Mouse (Mus musculus) hindbrain, embryonic 11.5 days (tissue): Measurements from ENCODE around the gene Far1. TPM values are rescaled to one million over a fixed set of nuclear protein-coding genes. Genes with fewer than 3 reads are reported as not detected.

ENCODE experiments used
- ATAC-seq: fragments of 200-750 bp; cut with Nextera tagmentation; 2 replicates; pipeline ENCODE4 v1.8.0; 2017; ENCODE audit warnings: mild to moderate bottlenecking, moderate TSS enrichment, moderate library complexity; ENCODE audit not compliant: low FRiP score
- DNase-seq: peaks from one replicate; pipeline ENCODE4 v3.0.0-alpha.2; 2015; ENCODE audit warnings: low spot score
- H3K27ac ChIP-seq: fragments of 300-500 bp; sonication (generic); 2 replicates; pipeline ENCODE4 v1.5.1; 2014; ENCODE audit warnings: mild to moderate bottlenecking, low read depth, low read length
- H3K27me3 ChIP-seq: fragments of 300-500 bp; sonication (generic); 2 replicates; pipeline ENCODE4 v1.6.1; 2014; ENCODE audit warnings: mild to moderate bottlenecking, low read length, moderate library complexity, mixed read lengths; ENCODE audit not compliant: control insufficient read depth, insufficient read depth
- H3K36me3 ChIP-seq: fragments of 300-500 bp; sonication (generic); 2 replicates; pipeline ENCODE4 v1.6.1; 2014; ENCODE audit warnings: mild to moderate bottlenecking, low read length, moderate library complexity, mixed read lengths; ENCODE audit not compliant: control insufficient read depth, insufficient read depth
- H3K4me1 ChIP-seq: fragments of 300-500 bp; sonication (generic); replicated peaks from 2 replicates; pipeline ENCODE4 v1.6.1; 2014; ENCODE audit warnings: low read length, mixed read lengths; ENCODE audit not compliant: control insufficient read depth, insufficient read depth
- H3K4me2 ChIP-seq: fragments of 300-500 bp; sonication (generic); replicated peaks from 2 replicates; pipeline ENCODE4 v1.6.1; 2014; ENCODE audit warnings: mild to moderate bottlenecking, low read depth, low read length
- H3K4me3 ChIP-seq: fragments of 300-500 bp; sonication (generic); 2 replicates; pipeline ENCODE4 v1.5.1; 2014; ENCODE audit warnings: low read depth, low read length
- H3K9ac ChIP-seq: fragments of 300-500 bp; sonication (generic); 2 replicates; pipeline ENCODE4 v1.6.1; 2014; ENCODE audit warnings: low read depth, low read length
- H3K9me3 ChIP-seq: fragments of 300-500 bp; sonication (generic); 2 replicates; pipeline ENCODE4 v1.6.1; 2016; ENCODE audit warnings: low read length; ENCODE audit not compliant: control insufficient read depth
- WGBS: fragments of 180-500 bp; shearing (Covaris S2); extraction: QIAGEN DNeasy Blood & Tissue Kit; methylation state at CpG from one replicate; pipeline ENCODE4 v1.1.7; 2014; 5-methylcytosine and 5-hydroxymethylcytosine counted together
- polyA plus RNA-seq: library from polyadenylated mRNA; unstranded; fragments of >200 nt; fragmentation: Nextera tagmentation; extraction: Ambion mirVana; gene quantifications from 2 replicates; pipeline ENCODE4 v1.2.1, GENCODE M21; 2014

The Far1 gene
- polyA plus RNA-seq, 1 experiment from 2014 or later: 89.3 TPM

DNA sequence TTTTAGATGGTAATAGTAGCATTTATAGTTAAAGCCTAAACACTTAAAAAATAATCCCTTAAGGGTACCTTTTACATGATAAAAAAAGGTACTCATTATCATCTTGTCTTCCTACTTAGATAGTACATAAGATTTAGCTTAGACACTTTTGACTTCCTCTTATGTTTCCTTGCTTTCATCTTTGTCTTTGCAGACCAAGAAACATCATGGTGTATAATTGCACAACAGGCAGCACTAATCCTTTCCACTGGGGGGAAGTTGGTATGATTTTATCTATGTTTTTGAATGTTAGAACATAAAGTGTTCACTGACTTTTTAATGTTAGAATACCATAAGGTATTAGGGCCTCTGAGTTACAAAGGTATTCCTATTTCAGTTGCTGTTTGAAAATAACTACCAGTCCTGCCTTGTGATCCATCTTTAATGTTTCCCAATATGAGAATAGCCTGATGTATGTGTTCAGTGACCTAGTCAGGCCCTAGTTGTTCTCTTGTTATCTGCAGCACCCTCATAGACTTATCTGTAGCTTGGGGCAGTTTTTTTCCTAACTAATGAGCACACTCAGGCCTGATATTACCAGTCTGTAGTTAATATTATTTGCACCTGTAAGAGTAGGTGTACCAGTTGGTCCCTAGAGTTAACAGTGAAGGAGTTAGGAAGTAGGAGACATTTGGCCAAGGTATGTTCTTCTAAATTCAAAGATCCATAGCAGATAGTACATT, 38.3 kb downstream of the Far1 start:
- ATAC-seq: no peak
- H3K4me3 ChIP-seq: no peak overlapping the region
- no peak overlapping the region for H3K9ac ChIP-seq
- no peaks in the 10 kb centered on the region for H3K36me3 ChIP-seq
- DNase-seq: no peak
- no peak overlapping the region for H3K27ac ChIP-seq
- H3K4me1 ChIP-seq: no peaks in the 10 kb centered on the region
- H3K27me3 ChIP-seq: no peaks in the 10 kb centered on the region
- no peak overlapping the region for H3K4me2 ChIP-seq
- H3K9me3 ChIP-seq: no peaks in the 10 kb centered on the region

DNA sequence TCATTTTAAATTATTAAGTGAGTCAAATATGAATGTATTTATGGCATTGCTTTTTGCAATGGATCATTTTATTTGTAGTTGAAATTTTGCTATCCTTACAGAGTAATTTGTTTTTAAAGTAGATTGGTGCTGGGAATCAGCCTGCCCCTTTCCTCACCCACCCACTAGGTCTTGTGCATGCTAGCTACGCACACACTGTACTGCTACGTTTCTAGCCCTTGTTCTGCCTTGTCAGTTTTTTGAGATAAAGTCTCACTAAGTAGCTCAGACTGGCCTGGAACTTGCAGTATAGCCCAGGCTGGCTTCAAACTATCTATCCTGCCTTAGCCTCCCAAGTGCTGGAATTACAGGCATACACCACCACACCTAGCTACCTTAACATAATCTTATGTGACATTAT, 38.9 kb downstream of the Far1 start:
- no peak overlapping the region for H3K27ac ChIP-seq
- no peak overlapping the region for H3K4me2 ChIP-seq
- no peak overlapping the region for H3K9ac ChIP-seq
- no peaks in the 10 kb centered on the region for H3K27me3 ChIP-seq
- H3K36me3 ChIP-seq: no peaks in the 10 kb centered on the region
- 87% methylated on average over 2 of the region's 2 CpGs for WGBS
- ATAC-seq (no peak), DNase-seq (no peak)
- H3K4me3 ChIP-seq: no peak overlapping the region
- H3K4me1 ChIP-seq: no peaks in the 10 kb centered on the region
- no peaks in the 10 kb centered on the region for H3K9me3 ChIP-seq

- Histone ChIP-seq H3K9ac (no peak overlapping the region), H3K27me3 (no peaks in the 10 kb centered on the region), H3K27ac (no peak overlapping the region), H3K4me3 (no peak overlapping the region), H3K4me1 (no peaks in the 10 kb centered on the region), H3K36me3 (no peaks in the 10 kb centered on the region), H3K4me2 (no peak overlapping the region), H3K9me3 (no peaks in the 10 kb centered on the region)
- 89% methylated on average over 1 of the region's 1 CpGs for WGBS
- ATAC-seq (no peak), DNase-seq (no peak)
These were observed 42.5 kb downstream of the Far1 start for GRCm38 (mm10) chr7:113556138-113556537.

- no peaks in the 10 kb centered on the region for H3K27me3 ChIP-seq
These were observed 53.3 kb downstream of the Far1 start for GRCm38 (mm10) chr7:113566892-113567291.

GRCm38 (mm10) chr7:113571121-113571520, 57.5 kb downstream of the Far1 start:
- no peaks in the 10 kb centered on the region for H3K36me3 ChIP-seq
- no peaks in the 10 kb centered on the region for H3K9me3 ChIP-seq
- H3K4me3 ChIP-seq: no peak overlapping the region
- DNase-seq (no peak), ATAC-seq (no peak)
- no peak overlapping the region for H3K27ac ChIP-seq
- WGBS: 85% methylated on average over 6 of the region's 6 CpGs
- H3K9ac ChIP-seq: no peak overlapping the region
- H3K4me2 ChIP-seq: no peak overlapping the region
- H3K27me3 ChIP-seq: no peaks in the 10 kb centered on the region
- no peaks in the 10 kb centered on the region for H3K4me1 ChIP-seq

More at GRCm38 (mm10) chr7:113566892-113567291, 53.3 kb downstream of the Far1 start:
- ATAC-seq (no peak), DNase-seq (no peak)
- Histone ChIP-seq H3K9ac (no peak overlapping the region), H3K4me2 (no peak overlapping the region), H3K27ac (no peak overlapping the region), H3K36me3 (no peaks in the 10 kb centered on the region), H3K9me3 (no peaks in the 10 kb centered on the region), H3K4me1 (no peaks in the 10 kb centered on the region), H3K4me3 (no peak overlapping the region)
- 95% methylated on average over 1 of the region's 1 CpGs for WGBS

- H3K27ac ChIP-seq: no peak overlapping the region
- H3K4me1 ChIP-seq: no peaks in the 10 kb centered on the region
These were observed 59.1 kb downstream of the Far1 start for GRCm38 (mm10) chr7:113572741-113573140.

GRCm38 (mm10) chr7:113582111-113582510, 68.5 kb downstream of the Far1 start:
- 67% methylated on average over 2 of the region's 2 CpGs for WGBS
- H3K4me1 ChIP-seq: no peaks in the 10 kb centered on the region
- H3K9ac ChIP-seq: no peak overlapping the region
- H3K27ac ChIP-seq: no peak overlapping the region
- no peaks in the 10 kb centered on the region for H3K9me3 ChIP-seq
- no peak overlapping the region for H3K4me3 ChIP-seq
- no peak for ATAC-seq
- no peaks in the 10 kb centered on the region for H3K27me3 ChIP-seq
- no peak overlapping the region for H3K4me2 ChIP-seq
- no peak for DNase-seq
- no peaks in the 10 kb centered on the region for H3K36me3 ChIP-seq

More at GRCm38 (mm10) chr7:113572741-113573140, 59.1 kb downstream of the Far1 start:
- no peak overlapping the region for H3K9ac ChIP-seq
- H3K27me3 ChIP-seq: no peaks in the 10 kb centered on the region
- H3K4me3 ChIP-seq: no peak overlapping the region
- no peak for ATAC-seq
- no peaks in the 10 kb centered on the region for H3K9me3 ChIP-seq
- H3K4me2 ChIP-seq: no peak overlapping the region
- H3K36me3 ChIP-seq: no peaks in the 10 kb centered on the region
- WGBS: 68% methylated on average over 2 of the region's 2 CpGs
- no peak for DNase-seq

- Histone ChIP-seq H3K4me1 (0 out of 2 replicates have a peak, but pooled peaks cover 2% of the 10 kb centered on the region), H3K9me3 (no peaks in the 10 kb centered on the region), H3K4me2 (no peak overlapping the region), H3K4me3 (no peak overlapping the region), H3K36me3 (no peaks in the 10 kb centered on the region), H3K27ac (no peak overlapping the region), H3K9ac (no peak overlapping the region), H3K27me3 (no peaks in the 10 kb centered on the region)
- ATAC-seq (no peak), DNase-seq (no peak)
- WGBS: 83% methylated on average over 2 of the region's 2 CpGs
These were observed 75.6 kb downstream of the Far1 start for GRCm38 (mm10) chr7:113589211-113589610.

DNA sequence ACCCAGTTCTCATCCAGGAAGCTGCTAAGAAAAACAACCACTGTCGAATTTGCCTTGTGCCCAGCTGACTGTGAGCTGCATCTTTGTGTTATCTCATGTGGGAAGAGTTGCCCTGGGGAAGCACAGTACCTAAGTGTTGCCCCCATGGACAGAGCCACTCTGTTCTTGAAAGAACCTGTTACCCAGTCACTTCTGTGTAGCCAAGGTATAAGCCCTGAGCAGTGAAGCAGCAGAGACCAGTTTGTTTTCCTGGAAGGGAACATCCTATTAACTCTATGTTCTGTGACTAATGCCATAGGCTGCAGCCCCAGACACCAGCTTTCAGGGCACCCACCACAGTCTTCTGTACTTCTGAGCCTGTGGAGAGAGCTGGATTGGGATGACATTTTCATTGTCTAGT, 76.7 kb downstream of the Far1 start:
- DNase-seq: no peak
- no peak for ATAC-seq
- Histone ChIP-seq H3K27ac (no peak overlapping the region), H3K4me3 (no peak overlapping the region), H3K4me1 (0 out of 2 replicates have a peak, but pooled peaks cover 2% of the 10 kb centered on the region), H3K36me3 (no peaks in the 10 kb centered on the region), H3K4me2 (no peak overlapping the region), H3K9ac (no peak overlapping the region), H3K9me3 (no peaks in the 10 kb centered on the region), H3K27me3 (no peaks in the 10 kb centered on the region)
- WGBS: 60% methylated on average over 1 of the region's 1 CpGs
